Mouse (Mus musculus) megakaryocyte, embryonic 14.5 days (primary cell): Measurements from ENCODE around the gene Pgpep1l.

Source experiments
- FLI1 ChIP-seq: IDR thresholded peaks from 2 replicates; pipeline ENCODE4 v1.6.1; 2012; ENCODE audit warnings: low read length, inconsistent platforms, mixed read lengths
- GATA1 ChIP-seq: IDR thresholded peaks from 3 replicates; pipeline ENCODE4 v1.6.1; 2012; ENCODE audit warnings: mixed read lengths, low read length, inconsistent platforms, borderline replicate concordance

DNA sequence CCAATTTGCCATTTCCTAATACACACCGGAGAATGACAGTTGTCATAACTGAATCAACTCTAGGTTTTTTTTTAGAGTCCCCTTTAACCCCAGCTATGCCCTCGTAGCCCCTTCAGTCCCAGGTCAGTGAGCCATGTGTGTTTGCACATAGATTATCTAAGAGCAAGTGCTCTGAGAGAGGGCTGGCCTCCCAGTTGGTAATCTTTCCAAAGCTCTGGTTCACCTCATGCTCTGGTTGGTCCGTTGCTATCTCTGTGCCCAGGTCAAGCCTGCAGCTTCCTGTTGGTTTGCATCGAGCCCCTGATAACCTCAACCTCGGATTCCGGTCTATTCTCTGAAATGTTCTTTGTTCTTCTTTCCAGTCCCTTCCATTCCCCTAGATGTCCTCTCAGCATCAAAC, 74.8 kb downstream of the Pgpep1l start:
- TF ChIP-seq GATA1 = peak; percentile 53; the same call in 1 of the 3 replicates
- TF ChIP-seq FLI1 = no peak
